18 mouse cellular contexts compared by ENCODE assay signal in genomic region chr8:81823121-81823520, GRCm38 (mm10).
"Had no signal": no experiment of that assay in that cellular context is flagged by ENCODE, and none has a peak within 500 bp of the region (broad histone marks: within the 10 kb centered on the region; RNA-seq: fewer than 3 reads in every experiment).

No protein-coding gene starts in this region.

- H3K36me3 ChIP-seq: midbrain, embryonic 10.5 days; midbrain, embryonic 12.5 days; neural tube, embryonic 13.5 days; stomach, embryonic 15.5 days had no signal

- H3K27me3 ChIP-seq: midbrain, embryonic 12.5 days; neural tube, embryonic 13.5 days; stomach, embryonic 15.5 days had no signal

- H3K9me3 ChIP-seq: midbrain, embryonic 10.5 days; midbrain, embryonic 12.5 days; neural tube, embryonic 13.5 days; stomach, embryonic 15.5 days had no signal

- H3K27ac ChIP-seq: midbrain, embryonic 10.5 days; midbrain, embryonic 12.5 days; neural tube, embryonic 13.5 days; stomach, embryonic 15.5 days; stomach, postnatal 0 days had no signal

- H3K4me1 ChIP-seq: midbrain, embryonic 10.5 days; midbrain, embryonic 12.5 days; neural tube, embryonic 13.5 days; stomach, embryonic 15.5 days had no signal

- DNase-seq: lung, adult 18-20 months; lung, embryonic 14.5 days; lung, postnatal 10 days; lung, postnatal 4 days; midbrain, embryonic 14.5 days; right cerebral cortex, postnatal 25 days; right cerebral cortex, postnatal 4 days; spleen, adult 18-20 months; thymus, adult 2 months; thymus, postnatal 25 days; thymus, postnatal 4 days had no signal

- H3K4me3 ChIP-seq: midbrain, embryonic 10.5 days; midbrain, embryonic 12.5 days; myocyte; neural tube, embryonic 13.5 days; stomach, embryonic 15.5 days had no signal

- H3K9ac ChIP-seq: lung, embryonic 14.5 days; midbrain, embryonic 12.5 days; neural tube, embryonic 13.5 days; stomach, embryonic 15.5 days had no signal

- H3K4me2 ChIP-seq: lung, embryonic 14.5 days; midbrain, embryonic 12.5 days; neural tube, embryonic 13.5 days; stomach, embryonic 15.5 days had no signal

- ATAC-seq: midbrain, embryonic 16.5 days had no signal
